Mouse (Mus musculus): ENCODE measurements around the gene Nrp1. TPM values are rescaled to one million over a fixed set of nuclear protein-coding genes. Genes with fewer than 3 reads are reported as not detected.
A peak's percentile ranks its signal among the peaks of the same experiment; 100 is the strongest.

Nrp1 gene
- polyA plus RNA-seq, 1 experiment from 2014 or later, result 8.7 TPM

GRCm38 (mm10) chr8:128356796-128357539, 1.4 kb upstream of the Nrp1 start:
- peak; percentile 86 for ATAC-seq

GRCm38 (mm10) chr8:128357540-128358405, 631 bp upstream of the Nrp1 start:
- Histone ChIP-seq H3K4me3 (ENCODE audit: low read depth, low read length) (peak overlapping the region; percentile 52), H3K4me2 (ENCODE audit: low read depth, low read length) (peak overlapping the region; percentile 86), H3K9me3 (ENCODE audit: low read length) (no peaks in the 10 kb centered on the region), H3K27me3 (ENCODE audit: insufficient read depth, low read length) (peaks cover 22% of the 10 kb centered on the region), H3K36me3 (replicated peaks; ENCODE audit: insufficient read depth, low read length) (no peaks in the 10 kb centered on the region), H3K9ac (replicated peaks) (peak overlapping the region; percentile 55), H3K27ac (ENCODE audit: low read depth) (peak overlapping the region; percentile 72), H3K4me1 (ENCODE audit: insufficient read depth) (peaks cover 6% of the 10 kb centered on the region; the same call in 1 of the 2 replicates)
- DNase-seq (peak; percentile 45), ATAC-seq (no peak)
- 1% methylated on average over 29 of the region's 29 CpGs for WGBS (ENCODE audit: insufficient replicate concordance)
- TF ChIP-seq CTCF (IDR thresholded peaks at IDR 0.05; ENCODE audit: low read depth), result peak; percentile 71
- TF ChIP-seq EP300 (IDR thresholded peaks at IDR 0.05; ENCODE audit: low read depth), result no peak

More at GRCm38 (mm10) chr8:128356796-128357539, 1.4 kb upstream of the Nrp1 start:
- Histone ChIP-seq H3K9ac (replicated peaks) (peak overlapping the region; percentile 42; the same call in 1 of the 2 replicates), H3K4me2 (ENCODE audit: low read depth, low read length) (peak overlapping the region; percentile 86), H3K27me3 (ENCODE audit: insufficient read depth, low read length) (peaks cover 22% of the 10 kb centered on the region), H3K4me3 (ENCODE audit: low read depth, low read length) (peak overlapping the region; percentile 52), H3K27ac (ENCODE audit: low read depth) (peak overlapping the region; percentile 72), H3K36me3 (replicated peaks; ENCODE audit: insufficient read depth, low read length) (no peaks in the 10 kb centered on the region), H3K4me1 (ENCODE audit: insufficient read depth) (peaks cover 6% of the 10 kb centered on the region; the same call in 1 of the 2 replicates), H3K9me3 (ENCODE audit: low read length) (no peaks in the 10 kb centered on the region)
- 3% methylated on average over 35 of the region's 49 CpGs for WGBS (ENCODE audit: insufficient replicate concordance)
- peak; percentile 82 for DNase-seq
- TF ChIP-seq EP300 (IDR thresholded peaks at IDR 0.05; ENCODE audit: low read depth) (no peak), CTCF (IDR thresholded peaks at IDR 0.05; ENCODE audit: low read depth) (peak; percentile 45)

GRCm38 (mm10) chr8:128358756-128359520, 534 bp downstream of the Nrp1 start:
- WGBS (ENCODE audit: insufficient replicate concordance), result under 1% methylated on average over 36 of the region's 41 CpGs

GRCm38 (mm10) chr8:128359521-128360318, 1.3 kb downstream of the Nrp1 start:
- TF ChIP-seq EP300 (IDR thresholded peaks at IDR 0.05; ENCODE audit: low read depth) (no peak), CTCF (IDR thresholded peaks at IDR 0.05; ENCODE audit: low read depth) (no peak)
- Histone ChIP-seq H3K27me3 (ENCODE audit: insufficient read depth, low read length) (peaks cover 22% of the 10 kb centered on the region), H3K9me3 (ENCODE audit: low read length) (no peaks in the 10 kb centered on the region), H3K4me3 (ENCODE audit: low read depth, low read length) (peak overlapping the region; percentile 52), H3K9ac (replicated peaks) (peak overlapping the region; percentile 28; the same call in 1 of the 2 replicates), H3K4me2 (ENCODE audit: low read depth, low read length) (peak overlapping the region; percentile 86), H3K4me1 (ENCODE audit: insufficient read depth) (0 out of 2 replicates have a peak, but pooled peaks cover 2% of the 10 kb centered on the region), H3K27ac (ENCODE audit: low read depth) (peak overlapping the region; percentile 72), H3K36me3 (replicated peaks; ENCODE audit: insufficient read depth, low read length) (no peaks in the 10 kb centered on the region)
- peak; percentile 26 for DNase-seq
- no peak for ATAC-seq
- 3% methylated on average over 39 of the region's 40 CpGs for WGBS (ENCODE audit: insufficient replicate concordance)

More at GRCm38 (mm10) chr8:128358756-128359520, 534 bp downstream of the Nrp1 start:
- ATAC-seq (no peak), DNase-seq (peak; percentile 40)
- peak overlapping the region; percentile 52 for H3K4me3 ChIP-seq (ENCODE audit: low read depth, low read length)
- peaks cover 4% of the 10 kb centered on the region; the same call in 1 of the 2 replicates for H3K4me1 ChIP-seq (ENCODE audit: insufficient read depth)
- no peaks in the 10 kb centered on the region for H3K9me3 ChIP-seq (ENCODE audit: low read length)
- TF ChIP-seq EP300 (IDR thresholded peaks at IDR 0.05; ENCODE audit: low read depth), result no peak
- TF ChIP-seq CTCF (IDR thresholded peaks at IDR 0.05; ENCODE audit: low read depth), result no peak
- peaks cover 22% of the 10 kb centered on the region for H3K27me3 ChIP-seq (ENCODE audit: insufficient read depth, low read length)
- H3K27ac ChIP-seq (ENCODE audit: low read depth), result peak overlapping the region; percentile 72
- H3K36me3 ChIP-seq (replicated peaks; ENCODE audit: insufficient read depth, low read length), result no peaks in the 10 kb centered on the region
- peak overlapping the region; percentile 86 for H3K4me2 ChIP-seq (ENCODE audit: low read depth, low read length)
- peak overlapping the region; percentile 55 for H3K9ac ChIP-seq (replicated peaks)

DNA sequence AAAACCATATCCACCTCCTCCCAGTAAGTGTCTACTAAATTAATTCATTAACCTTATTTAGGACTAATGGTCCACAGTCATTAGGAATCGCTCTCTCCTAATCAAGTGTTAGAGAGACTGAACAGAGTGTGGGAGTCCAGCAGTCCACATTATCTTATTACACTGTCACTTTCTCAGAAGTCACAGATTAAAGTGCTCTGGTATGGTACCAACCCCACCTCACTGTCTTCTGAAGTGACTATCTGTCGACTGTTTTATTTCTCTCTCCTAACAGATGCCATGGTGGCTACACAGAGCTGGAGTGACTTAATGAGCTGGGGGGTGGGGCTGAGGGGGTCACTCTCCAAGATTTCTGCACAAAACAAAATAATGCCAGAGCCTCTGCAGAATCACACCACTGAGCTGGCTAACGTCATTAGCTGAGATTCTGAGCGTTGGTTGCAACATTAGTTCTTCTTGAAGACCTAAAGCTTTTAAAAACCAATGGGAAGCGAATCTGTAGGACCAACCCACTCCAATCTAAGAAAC, 3.0 kb downstream of the Nrp1 start:
- H3K4me3 ChIP-seq (ENCODE audit: low read depth, low read length), result no peak overlapping the region
- DNase-seq, result no peak
- no peak for TF ChIP-seq EP300 (IDR thresholded peaks at IDR 0.05; ENCODE audit: low read depth)
- TF ChIP-seq CTCF (IDR thresholded peaks at IDR 0.05; ENCODE audit: low read depth), result no peak
- no peak for ATAC-seq
- no peaks in the 10 kb centered on the region for H3K36me3 ChIP-seq (replicated peaks; ENCODE audit: insufficient read depth, low read length)
- H3K9ac ChIP-seq (replicated peaks), result no peak overlapping the region
- peak overlapping the region; percentile 86 for H3K4me2 ChIP-seq (ENCODE audit: low read depth, low read length)
- WGBS (ENCODE audit: insufficient replicate concordance), result 47% methylated on average over 5 of the region's 5 CpGs
- peaks cover 22% of the 10 kb centered on the region for H3K27me3 ChIP-seq (ENCODE audit: insufficient read depth, low read length)
- H3K4me1 ChIP-seq (ENCODE audit: insufficient read depth), result 0 out of 2 replicates have a peak, but pooled peaks cover 2% of the 10 kb centered on the region
- H3K9me3 ChIP-seq (ENCODE audit: low read length), result no peaks in the 10 kb centered on the region
- no peak overlapping the region for H3K27ac ChIP-seq (ENCODE audit: low read depth)

All from liver, postnatal 0 days (tissue).